Comparison of ENCODE assay signal across 8 mouse cellular contexts in the genomic region with DNA sequence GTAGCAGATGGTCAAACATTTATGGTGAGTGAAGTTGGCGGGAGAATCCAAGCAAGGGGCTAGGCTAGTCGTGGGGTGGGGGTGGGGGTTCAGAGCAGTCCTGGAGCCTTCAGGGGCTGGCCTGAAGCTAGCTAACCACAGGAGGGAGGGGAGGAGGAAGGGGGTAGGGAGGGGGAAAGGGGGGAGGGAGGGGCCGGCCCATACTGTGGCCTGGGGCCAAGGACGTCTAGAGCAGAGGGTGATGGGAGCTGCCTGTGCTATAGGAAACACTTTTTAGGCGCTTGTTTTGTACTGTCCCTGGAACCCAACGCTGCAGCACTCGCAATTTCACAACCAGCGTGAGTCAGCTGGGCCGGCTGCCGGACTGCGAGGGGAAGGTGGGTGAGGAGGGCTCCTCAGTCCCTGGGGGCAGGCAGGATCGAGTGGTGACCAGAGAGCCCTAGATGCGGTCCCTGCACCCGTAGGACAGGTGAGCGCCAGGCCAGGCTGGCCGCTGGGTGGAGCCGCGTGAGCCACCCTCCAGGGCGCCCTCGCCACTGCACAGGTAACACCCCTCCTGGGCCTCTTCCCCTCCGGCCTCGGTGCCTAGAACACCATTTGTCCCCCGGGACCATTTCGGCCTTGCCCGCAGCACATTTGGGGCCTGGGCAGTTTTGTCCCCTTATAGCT. TPM values are rescaled to one million over a fixed set of nuclear protein-coding genes. Genes with fewer than 3 reads are reported as not detected.
DNase-seq lines count a peak whose midpoint lies in the region; ATAC-seq and TF ChIP-seq lines count a peak whose summit lies in the region.

No protein-coding gene starts in this region.

- peak overlapping the region; percentile 65 for H3K9ac ChIP-seq in embryonic facial prominence, embryonic 11.5 days (replicated peaks; ENCODE audit: low read length)
- peak overlapping the region; percentile 65 for H3K9ac ChIP-seq in liver, embryonic 13.5 days

- peak; percentile 89 for ATAC-seq in embryonic facial prominence, embryonic 11.5 days (replicated peaks; ENCODE audit: insufficient number of reproducible peaks, low FRiP score, low TSS enrichment, low read depth)
- ATAC-seq in liver, embryonic 13.5 days (ENCODE audit: low read depth) = peak; percentile 84

- no peaks in the 10 kb centered on the region for H3K79me2 ChIP-seq in myocyte (ENCODE audit: control insufficient read depth, insufficient read depth)

- no peaks in the 10 kb centered on the region for H3K9me3 ChIP-seq in embryonic facial prominence, embryonic 11.5 days (replicated peaks; ENCODE audit: control insufficient read depth, low read length)
- no peaks in the 10 kb centered on the region for H3K9me3 ChIP-seq in heart, embryonic 10.5 days
- H3K9me3 ChIP-seq in liver, embryonic 13.5 days (replicated peaks) = no peaks in the 10 kb centered on the region

- DNase-seq in 416B (ENCODE audit: low read depth) = peak; percentile 84
- DNase-seq in adrenal gland, adult 18-20 months (ENCODE audit: low spot score in 2 of 2) = peak; percentile 38 to 47
- peak; percentile 59 for DNase-seq in embryonic facial prominence, embryonic 11.5 days (ENCODE audit: low spot score)
- DNase-seq in heart, embryonic 10.5 days (ENCODE audit: low spot score) = peak; percentile 79
- DNase-seq in kidney, adult 9 months = peak; percentile 39
- DNase-seq in liver, embryonic 13.5 days = peak; percentile 32
- peak; percentile 24 to 74 for DNase-seq in spleen, postnatal 4 days (ENCODE audit: low spot score in 2 of 2)

- TF ChIP-seq POLR2A in myocyte (IDR thresholded peaks at IDR 0.05; ENCODE audit: insufficient read length, low read depth) = no peak

- H3ac ChIP-seq in myocyte (ENCODE audit: control insufficient read depth, insufficient read length) = peak overlapping the region; percentile 14

- WGBS in embryonic facial prominence, embryonic 11.5 days = 11% methylated on average over 21 of the region's 25 CpGs
- 14% methylated on average over 25 of the region's 25 CpGs for WGBS in heart, embryonic 10.5 days
- 20% methylated on average over 24 of the region's 25 CpGs for WGBS in liver, embryonic 13.5 days (ENCODE audit: insufficient replicate concordance)

- H3K4me3 ChIP-seq in embryonic facial prominence, embryonic 11.5 days (ENCODE audit: low read depth, low read length) = peak overlapping the region; percentile 56
- H3K4me3 ChIP-seq in heart, embryonic 10.5 days = peak overlapping the region; percentile 68
- peak overlapping the region; percentile 61 for H3K4me3 ChIP-seq in liver, embryonic 13.5 days (replicated peaks)
- H3K4me3 ChIP-seq in myocyte = peak overlapping the region; percentile 46

- H3K4me1 ChIP-seq in embryonic facial prominence, embryonic 11.5 days (ENCODE audit: control insufficient read depth, insufficient read depth, low read length) = no peaks in the 10 kb centered on the region
- no peaks in the 10 kb centered on the region for H3K4me1 ChIP-seq in heart, embryonic 10.5 days
- peaks cover 8% of the 10 kb centered on the region for H3K4me1 ChIP-seq in liver, embryonic 13.5 days (replicated peaks)

- H3K4me2 ChIP-seq in embryonic facial prominence, embryonic 11.5 days (ENCODE audit: low read depth, low read length) = peak overlapping the region; percentile 60
- peak overlapping the region; percentile 79 for H3K4me2 ChIP-seq in liver, embryonic 13.5 days
- peak overlapping the region; percentile 73 for H3K4me2 ChIP-seq in myocyte (ENCODE audit: low read depth)

- H3K27me3 ChIP-seq in embryonic facial prominence, embryonic 11.5 days (ENCODE audit: control insufficient read depth, insufficient read depth, low read length) = no peaks in the 10 kb centered on the region
- H3K27me3 ChIP-seq in heart, embryonic 10.5 days (ENCODE audit: insufficient read depth, poor library complexity, severe bottlenecking) = 0 out of 2 replicates have a peak, but pooled peaks cover 12% of the 10 kb centered on the region
- no peaks in the 10 kb centered on the region for H3K27me3 ChIP-seq in liver, embryonic 13.5 days
- no peaks in the 10 kb centered on the region for H3K27me3 ChIP-seq in myocyte (ENCODE audit: control insufficient read depth, insufficient read depth, insufficient read length)

- no peak overlapping the region; the same call in 1 of the 2 replicates for H3K27ac ChIP-seq in embryonic facial prominence, embryonic 11.5 days (replicated peaks; ENCODE audit: low read depth, low read length)
- peak overlapping the region; percentile 87 for H3K27ac ChIP-seq in heart, embryonic 10.5 days
- H3K27ac ChIP-seq in liver, embryonic 13.5 days = peak overlapping the region; percentile 70

- H3K36me3 ChIP-seq in embryonic facial prominence, embryonic 11.5 days (replicated peaks; ENCODE audit: control insufficient read depth, insufficient read depth, low read depth, low read length) = no peaks in the 10 kb centered on the region
- H3K36me3 ChIP-seq in heart, embryonic 10.5 days = no peaks in the 10 kb centered on the region
- no peaks in the 10 kb centered on the region for H3K36me3 ChIP-seq in liver, embryonic 13.5 days
- H3K36me3 ChIP-seq in myocyte (ENCODE audit: control insufficient read depth, insufficient read depth) = no peaks in the 10 kb centered on the region

TF ChIP-seq in myocyte, 11 proteins besides CTCF, POLR2A, EP300 and RAD21:
- no peak for TF ChIP-seq USF1 (IDR thresholded peaks at IDR 0.05; ENCODE audit: low read depth)
- TF ChIP-seq MYOD1 (IDR thresholded peaks at IDR 0.05; ENCODE audit: control insufficient read depth in 1 of 3, insufficient read length in 2 of 3, low read depth in 2 of 3) = peak in 1 of 3 experiments; percentile 1

RNA-seq across cellular contexts. Expression of gene Ctps2, which starts 0.5 kb away (rescaled TPM):
- 10 to 100 TPM; 44.2 to 68.2 TPM for total RNA-seq in adrenal gland, adult 18-20 months (2021)
- polyA plus RNA-seq in embryonic facial prominence, embryonic 11.5 days (2014; fragmentation: Nextera tagmentation; extraction: Ambion mirVana) = 115 and 129 TPM in 2 replicates
- polyA plus RNA-seq in heart, embryonic 10.5 days (2016; fragmentation: Nextera tagmentation; extraction: Ambion mirVana) = 54.9 and 69.5 TPM in 2 replicates
- polyA plus RNA-seq in liver, embryonic 13.5 days (2015; fragmentation: Nextera tagmentation; extraction: Ambion mirVana) = 45.8 and 53.1 TPM in 2 replicates
- polyA plus RNA-seq in myocyte (2012; fragmentation: generic; extraction: Trizol) = 18.9 TPM

RNA-seq across cellular contexts. Expression of gene Syap1, which starts 13.3 kb away (rescaled TPM):
- total RNA-seq in adrenal gland, adult 18-20 months (2021) = 10 to 100 TPM; 80.0 to 91.6 TPM
- 52.0 and 57.8 TPM in 2 replicates for polyA plus RNA-seq in embryonic facial prominence, embryonic 11.5 days (2014; fragmentation: Nextera tagmentation; extraction: Ambion mirVana)
- polyA plus RNA-seq in heart, embryonic 10.5 days (2016; fragmentation: Nextera tagmentation; extraction: Ambion mirVana) = 23.3 and 28.0 TPM in 2 replicates
- 13.2 and 16.8 TPM in 2 replicates for polyA plus RNA-seq in liver, embryonic 13.5 days (2015; fragmentation: Nextera tagmentation; extraction: Ambion mirVana)
- polyA plus RNA-seq in myocyte (2012; fragmentation: generic; extraction: Trizol) = 25.6 TPM

Comparison
In these comparisons a context has a peak if more than half of its experiments do, and no peak if none do; other contexts are left out.
1. DNase-seq: peak in every context shown above with its lines; median percentile 84 in 416B; 79 in heart, embryonic 10.5 days; 59 in embryonic facial prominence, embryonic 11.5 days; 49 in spleen, postnatal 4 days; 42 in adrenal gland, adult 18-20 months; 39 in kidney, adult 9 months; 32 in liver, embryonic 13.5 days.